Mouse (Mus musculus) stomach, postnatal 0 days (tissue): Measurements from ENCODE around the gene Slc9a3r1. TPM values are rescaled to one million over a fixed set of nuclear protein-coding genes. Genes with fewer than 3 reads are reported as not detected.
A peak's percentile ranks its signal among the peaks of the same experiment; 100 is the strongest.

Source experiments
- ATAC-seq: fragments of 200-750 bp; cut with Nextera tagmentation; 2 replicates; pipeline ENCODE4 v1.8.0; 2017; ENCODE audit not compliant: low FRiP score, low TSS enrichment
- DNase-seq: peaks from one replicate; pipeline ENCODE4 v3.0.0-alpha.2; 2016; ENCODE audit warnings: low spot score
- H3K27ac ChIP-seq: fragments of 300-500 bp; sonication (generic); replicated peaks from 2 replicates; pipeline ENCODE4 v1.5.1; 2014; ENCODE audit warnings: mild to moderate bottlenecking, control low read depth
- H3K27me3 ChIP-seq: fragments of 300-500 bp; sonication (generic); 2 replicates; pipeline ENCODE4 v1.6.1; 2014; ENCODE audit warnings: low read length; ENCODE audit not compliant: control insufficient read depth, insufficient read depth
- H3K36me3 ChIP-seq: fragments of 300-500 bp; sonication (generic); 2 replicates; pipeline ENCODE4 v1.6.1; 2014; ENCODE audit warnings: low read length, mixed read lengths; ENCODE audit not compliant: control insufficient read depth, insufficient read depth
- H3K4me1 ChIP-seq: fragments of 300-500 bp; sonication (generic); replicated peaks from 2 replicates; pipeline ENCODE4 v1.6.1; 2014; ENCODE audit warnings: antibody characterized with exemption; ENCODE audit not compliant: control insufficient read depth, insufficient read depth
- H3K4me2 ChIP-seq: fragments of 300-500 bp; sonication (generic); replicated peaks from 2 replicates; pipeline ENCODE4 v1.6.1; 2014; ENCODE audit warnings: low read depth, mild to moderate bottlenecking, control low read depth, moderate library complexity
- H3K4me3 ChIP-seq: fragments of 300-500 bp; sonication (generic); 2 replicates; pipeline ENCODE4 v1.5.1; 2014; ENCODE audit warnings: low read depth, low read length, control low read depth
- H3K9ac ChIP-seq: fragments of 300-500 bp; sonication (generic); 2 replicates; pipeline ENCODE4 v1.6.1; 2014; ENCODE audit warnings: mild to moderate bottlenecking, low read length, control low read depth, mixed read lengths
- H3K9me3 ChIP-seq: fragments of 300-500 bp; sonication (generic); 2 replicates; pipeline ENCODE4 v1.6.1; 2016; ENCODE audit warnings: low read length; ENCODE audit not compliant: control insufficient read depth
- CTCF ChIP-seq: IDR thresholded peaks from 2 replicates; pipeline ENCODE4 v1.5.1; 2016; ENCODE audit warnings: antibody characterized with exemption, low read depth, mild to moderate bottlenecking, moderate library complexity
- EP300 ChIP-seq: optimal IDR thresholded peaks from 2 replicates; pipeline ENCODE3; 2016; ENCODE audit warnings: antibody characterized with exemption
- WGBS: fragments of 180-500 bp; shearing (Covaris S2); extraction: QIAGEN DNeasy Blood & Tissue Kit; methylation state at CpG from one replicate; pipeline ENCODE4 v1.1.7; 2014; 5-methylcytosine and 5-hydroxymethylcytosine counted together
- polyA plus RNA-seq: library from polyadenylated mRNA; unstranded; fragments of >200 nt; fragmentation: Nextera tagmentation; extraction: Ambion mirVana; gene quantifications from 2 replicates; pipeline ENCODE4 v1.2.1, GENCODE M21; 2015

The Slc9a3r1 gene
- polyA plus RNA-seq, 1 experiment from 2014 or later = 104 TPM

GRCm38 (mm10) chr11:115166776-115167175 is 3.6 kb downstream of the Slc9a3r1 start:
- no peak overlapping the region for H3K4me2 ChIP-seq
- H3K4me3 ChIP-seq = no peak overlapping the region
- ATAC-seq (no peak), DNase-seq (no peak)
- TF ChIP-seq EP300 = no peak
- no peak for TF ChIP-seq CTCF
- peaks cover 4% of the 10 kb centered on the region; the same call in 1 of the 2 replicates for H3K4me1 ChIP-seq
- no peak overlapping the region for H3K9ac ChIP-seq
- H3K36me3 ChIP-seq = no peaks in the 10 kb centered on the region
- no peak overlapping the region for H3K27ac ChIP-seq
- H3K9me3 ChIP-seq = no peaks in the 10 kb centered on the region
- H3K27me3 ChIP-seq = no peaks in the 10 kb centered on the region
- WGBS = 74% methylated on average over 3 of the region's 3 CpGs

- H3K4me3 ChIP-seq = no peak overlapping the region
- H3K36me3 ChIP-seq = no peaks in the 10 kb centered on the region
- WGBS = 75% methylated on average over 8 of the region's 8 CpGs
- ATAC-seq (no peak), DNase-seq (no peak)
- no peaks in the 10 kb centered on the region for H3K9me3 ChIP-seq
- no peak overlapping the region for H3K4me2 ChIP-seq
- peaks cover 12% of the 10 kb centered on the region for H3K4me1 ChIP-seq
- no peaks in the 10 kb centered on the region for H3K27me3 ChIP-seq
- TF ChIP-seq CTCF (no peak), EP300 (no peak)
- H3K9ac ChIP-seq = no peak overlapping the region
- H3K27ac ChIP-seq = no peak overlapping the region
Observed at GRCm38 (mm10) chr11:115167631-115168249, 4.6 kb downstream of the Slc9a3r1 start.

- no peak overlapping the region for H3K4me2 ChIP-seq
Observed at GRCm38 (mm10) chr11:115169430-115169829, 6.3 kb downstream of the Slc9a3r1 start.

GRCm38 (mm10) chr11:115171125-115171524 is 8.0 kb downstream of the Slc9a3r1 start:
- Histone ChIP-seq H3K9ac (no peak overlapping the region), H3K4me2 (no peak overlapping the region), H3K36me3 (no peaks in the 10 kb centered on the region), H3K9me3 (no peaks in the 10 kb centered on the region), H3K4me3 (no peak overlapping the region), H3K4me1 (peaks cover 19% of the 10 kb centered on the region), H3K27me3 (no peaks in the 10 kb centered on the region), H3K27ac (peak overlapping the region; percentile 40; the same call in 1 of the 2 replicates)
- WGBS = 48% methylated on average over 8 of the region's 8 CpGs
- DNase-seq = peak; percentile 60
- peak; percentile 31; the same call in 1 of the 2 replicates for ATAC-seq
- TF ChIP-seq CTCF (no peak), EP300 (no peak)

More at GRCm38 (mm10) chr11:115169430-115169829, 6.3 kb downstream of the Slc9a3r1 start:
- H3K4me1 ChIP-seq = peaks cover 19% of the 10 kb centered on the region
- whole genome bisulfite sequencing = 86% methylated on average over 4 of the region's 4 CpGs
- H3K27ac ChIP-seq = no peak overlapping the region
- no peaks in the 10 kb centered on the region for H3K9me3 ChIP-seq
- H3K36me3 ChIP-seq = no peaks in the 10 kb centered on the region
- ATAC-seq (no peak), DNase-seq (no peak)
- H3K4me3 ChIP-seq = no peak overlapping the region
- TF ChIP-seq EP300 (no peak), CTCF (no peak)
- no peaks in the 10 kb centered on the region for H3K27me3 ChIP-seq
- H3K9ac ChIP-seq = no peak overlapping the region

- Histone ChIP-seq H3K4me1 (peaks cover 19% of the 10 kb centered on the region), H3K9me3 (no peaks in the 10 kb centered on the region), H3K27me3 (no peaks in the 10 kb centered on the region), H3K9ac (no peak overlapping the region), H3K4me2 (peak overlapping the region; percentile 11; the same call in 1 of the 2 replicates), H3K27ac (peak overlapping the region; percentile 80; the same call in 1 of the 2 replicates), H3K36me3 (no peaks in the 10 kb centered on the region), H3K4me3 (no peak overlapping the region)
- WGBS = 42% methylated on average over 4 of the region's 4 CpGs
- DNase-seq = peak; percentile 79
- ATAC-seq = peak; percentile 50
- no peak for TF ChIP-seq EP300
- TF ChIP-seq CTCF = no peak
Observed at GRCm38 (mm10) chr11:115172825-115173287, 9.7 kb downstream of the Slc9a3r1 start.

GRCm38 (mm10) chr11:115173549-115174339 is 10.6 kb downstream of the Slc9a3r1 start:
- no peaks in the 10 kb centered on the region for H3K36me3 ChIP-seq
- WGBS = 20% methylated on average over 16 of the region's 16 CpGs
- no peak overlapping the region for H3K4me3 ChIP-seq
- no peaks in the 10 kb centered on the region for H3K9me3 ChIP-seq
- peak overlapping the region; percentile 80 for H3K27ac ChIP-seq
- TF ChIP-seq EP300 (no peak), CTCF (0 out of 2 replicates have a peak, but pooled peaks have one; percentile 4)
- peak; percentile 59 for ATAC-seq
- peaks cover 21% of the 10 kb centered on the region for H3K4me1 ChIP-seq
- no peaks in the 10 kb centered on the region for H3K27me3 ChIP-seq
- peak; percentile 77 for DNase-seq
- peak overlapping the region; percentile 35; the same call in 1 of the 2 replicates for H3K9ac ChIP-seq
- peak overlapping the region; percentile 20 for H3K4me2 ChIP-seq
